Mouse (Mus musculus): ENCODE measurements around the gene Gpr165. TPM values are rescaled to one million over a fixed set of nuclear protein-coding genes. Genes with fewer than 3 reads are reported as not detected.
A peak's percentile ranks its signal among the peaks of the same experiment; 100 is the strongest.

Gene Gpr165
- polyA plus RNA-seq (2014; fragmentation: Nextera tagmentation; extraction: Ambion mirVana), result 0.32 and 0.68 TPM in 2 replicates

GRCm38 (mm10) chrX:96712907-96713774, at the start of gene Gpr165:
TSS of gene Gpr165 (plus strand) at chrX:96713441.
- 13% methylated on average over 15 of the region's 16 CpGs for WGBS
- ATAC-seq (replicated peaks; ENCODE audit: low FRiP score, low TSS enrichment, low read depth) (peak; percentile 94), DNase-seq (ENCODE audit: low spot score) (peak; percentile 60)
- H3K27me3 ChIP-seq (replicated peaks; ENCODE audit: control insufficient read depth, insufficient read depth, low read length), result no peaks in the 10 kb centered on the region
- H3K4me1 ChIP-seq (replicated peaks; ENCODE audit: control insufficient read depth, insufficient read depth, low read length), result no peaks in the 10 kb centered on the region
- no peaks in the 10 kb centered on the region for H3K9me3 ChIP-seq (ENCODE audit: control insufficient read depth, low read length)
- H3K4me2 ChIP-seq (ENCODE audit: low read length), result peak within 1 kb of the TSS; percentile 40
- no peak within 1 kb of the TSS for H3K9ac ChIP-seq (ENCODE audit: low read length)
- H3K4me3 ChIP-seq (ENCODE audit: low read depth, low read length), result peak within 1 kb of the TSS; percentile 22
- no peak within 1 kb of the TSS for H3K27ac ChIP-seq (ENCODE audit: low read depth)
- no peaks in the 10 kb centered on the region for H3K36me3 ChIP-seq (ENCODE audit: control insufficient read depth, insufficient read depth, low read length)

GRCm38 (mm10) chrX:96674871-96675270, 38.4 kb upstream of the Gpr165 start:
- no peaks in the 10 kb centered on the region for H3K27me3 ChIP-seq (replicated peaks; ENCODE audit: control insufficient read depth, insufficient read depth, low read length)
- H3K4me3 ChIP-seq (ENCODE audit: low read depth, low read length), result no peak overlapping the region
- no peaks in the 10 kb centered on the region for H3K36me3 ChIP-seq (ENCODE audit: control insufficient read depth, insufficient read depth, low read length)
- H3K9ac ChIP-seq (ENCODE audit: low read length), result no peak overlapping the region
- 67% methylated on average over 1 of the region's 1 CpGs for WGBS
- H3K27ac ChIP-seq (ENCODE audit: low read depth), result no peak overlapping the region
- DNase-seq (ENCODE audit: low spot score), result no peak
- no peaks in the 10 kb centered on the region for H3K4me1 ChIP-seq (replicated peaks; ENCODE audit: control insufficient read depth, insufficient read depth, low read length)
- ATAC-seq (replicated peaks; ENCODE audit: low FRiP score, low TSS enrichment, low read depth), result no peak
- H3K4me2 ChIP-seq (ENCODE audit: low read length), result no peak overlapping the region
- no peaks in the 10 kb centered on the region for H3K9me3 ChIP-seq (ENCODE audit: control insufficient read depth, low read length)

Measured in intestine, embryonic 14.5 days (tissue).